Mouse (Mus musculus) kidney, embryonic 16.5 days (tissue): Measurements from ENCODE around the gene Endog. TPM values are rescaled to one million over a fixed set of nuclear protein-coding genes. Genes with fewer than 3 reads are reported as not detected.
A peak's percentile ranks its signal among the peaks of the same experiment; 100 is the strongest.
"Not testable (repeated sequence)": the region's sequence is repeated elsewhere in the genome, so short reads cannot be mapped to it uniquely, and the experiment has no call there.

ENCODE experiments used
- ATAC-seq: fragments of 200-750 bp; cut with Nextera tagmentation; 2 replicates; pipeline ENCODE4 v1.8.0; 2017; ENCODE audit warnings: moderate TSS enrichment; ENCODE audit not compliant: low FRiP score, low TSS enrichment
- H3K27ac ChIP-seq: fragments of 300-500 bp; sonication (generic); 2 replicates; pipeline ENCODE4 v1.5.1; 2014; ENCODE audit warnings: low read length
- H3K27me3 ChIP-seq: fragments of 300-500 bp; sonication (generic); 2 replicates; pipeline ENCODE4 v1.6.1; 2014; ENCODE audit warnings: low read length, control low read depth, mixed read lengths; ENCODE audit not compliant: insufficient read depth
- H3K36me3 ChIP-seq: fragments of 300-500 bp; sonication (generic); 2 replicates; pipeline ENCODE4 v1.6.1; 2014; ENCODE audit warnings: low read length, control low read depth, mixed read lengths; ENCODE audit not compliant: insufficient read depth
- H3K4me1 ChIP-seq: fragments of 300-500 bp; sonication (generic); 2 replicates; pipeline ENCODE4 v1.6.1; 2014; ENCODE audit warnings: low read length, control low read depth, mixed read lengths; ENCODE audit not compliant: insufficient read depth
- H3K4me2 ChIP-seq: fragments of 300-500 bp; sonication (generic); replicated peaks from 2 replicates; pipeline ENCODE4 v1.6.1; 2014; ENCODE audit warnings: low read depth, low read length
- H3K4me3 ChIP-seq: fragments of 300-500 bp; sonication (generic); 2 replicates; pipeline ENCODE4 v1.5.1; 2014; ENCODE audit warnings: mild to moderate bottlenecking, low read length
- H3K9ac ChIP-seq: fragments of 300-500 bp; sonication (generic); replicated peaks from 2 replicates; pipeline ENCODE4 v1.6.1; 2014; ENCODE audit warnings: low read length
- H3K9me3 ChIP-seq: fragments of 300-500 bp; sonication (generic); 2 replicates; pipeline ENCODE4 v1.6.1; 2016; ENCODE audit warnings: low read length, control low read depth
- WGBS: fragments of 180-500 bp; shearing (Covaris S2); extraction: QIAGEN DNeasy Blood & Tissue Kit; methylation state at CpG from one replicate; pipeline ENCODE4 v1.1.7; 2014; 5-methylcytosine and 5-hydroxymethylcytosine counted together
- polyA plus RNA-seq: library from polyadenylated mRNA; unstranded; fragments of >200 nt; fragmentation: Nextera tagmentation; extraction: Ambion mirVana; gene quantifications from 2 replicates; pipeline ENCODE4 v1.2.1, GENCODE M21; 2015

The Endog gene
- polyA plus RNA-seq, result 22.0 and 22.8 TPM in 2 replicates

DNA sequence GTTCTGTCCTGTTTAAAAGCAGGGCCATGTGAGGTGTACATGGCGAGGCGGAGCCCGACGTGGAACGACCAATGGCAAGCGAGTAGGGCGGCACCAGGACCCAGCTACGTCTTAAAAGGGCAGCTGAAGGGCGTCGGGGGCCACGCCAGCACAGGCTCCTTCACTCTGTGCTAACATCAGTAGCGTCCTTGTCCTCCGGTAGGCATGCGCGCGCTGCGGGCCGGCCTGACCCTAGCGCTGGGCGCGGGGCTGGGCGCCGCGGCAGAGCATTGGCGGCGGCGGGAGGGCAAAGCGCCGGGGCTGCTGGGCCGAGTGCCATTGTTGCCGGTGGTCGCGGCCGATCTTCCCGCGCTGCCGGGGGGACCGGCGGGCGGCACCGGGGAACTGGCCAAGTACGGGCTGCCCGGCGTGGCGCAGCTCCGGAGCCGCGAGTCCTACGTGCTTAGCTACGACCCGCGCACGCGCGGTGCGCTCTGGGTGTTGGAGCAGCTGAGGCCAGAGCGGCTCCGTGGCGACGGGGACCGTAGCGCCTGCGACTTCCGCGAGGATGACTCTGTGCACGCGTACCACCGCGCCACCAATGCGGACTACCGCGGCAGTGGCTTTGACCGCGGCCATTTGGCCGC lies at the start of gene Endog:
Gene Endog, plus strand, starts transcription at position 123 of the 626 bp plus-strand sequence.
- ATAC-seq, result peak; percentile 96
- H3K9me3 ChIP-seq, result peaks cover 12% of the 10 kb centered on the region
- peak within 1 kb of the TSS; percentile 65 for H3K4me3 ChIP-seq
- under 1% methylated on average over 70 of the region's 75 CpGs for WGBS
- peak within 1 kb of the TSS; percentile 98 for H3K4me2 ChIP-seq
- H3K27ac ChIP-seq, result peak within 1 kb of the TSS; percentile 82
- peaks cover 39% of the 10 kb centered on the region for H3K36me3 ChIP-seq
- peak within 1 kb of the TSS; percentile 84 for H3K9ac ChIP-seq
- no peaks in the 10 kb centered on the region for H3K27me3 ChIP-seq
- H3K4me1 ChIP-seq, result peaks cover 8% of the 10 kb centered on the region; the same call in 1 of the 2 replicates

DNA sequence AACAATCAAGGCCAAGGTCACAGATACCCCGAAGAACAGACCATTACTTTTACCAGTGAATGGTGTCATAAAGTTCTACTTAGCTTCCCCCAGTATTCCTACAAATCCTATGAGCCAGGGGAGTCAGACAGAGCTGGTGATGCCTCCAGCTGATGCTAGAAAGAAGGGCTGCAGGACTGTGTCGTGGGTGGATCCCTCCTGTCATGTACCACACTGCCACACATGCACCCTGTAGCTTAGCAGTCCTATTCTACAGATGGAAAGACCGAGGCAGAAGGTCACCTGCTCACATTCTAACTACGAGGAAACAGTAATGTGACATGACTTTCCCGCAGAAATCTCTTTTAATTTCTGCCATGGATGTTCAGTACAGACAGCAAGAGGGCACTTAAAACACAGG lies 48.5 kb upstream of the Endog start:
- Histone ChIP-seq H3K27me3 (no peaks in the 10 kb centered on the region), H3K4me2 (no peak overlapping the region), H3K27ac (no peak overlapping the region), H3K4me1 (peaks cover 12% of the 10 kb centered on the region), H3K9ac (no peak overlapping the region), H3K9me3 (no peaks in the 10 kb centered on the region), H3K4me3 (no peak overlapping the region), H3K36me3 (no peaks in the 10 kb centered on the region)
- WGBS, result 83% methylated on average over 5 of the region's 5 CpGs
- no peak for ATAC-seq

DNA sequence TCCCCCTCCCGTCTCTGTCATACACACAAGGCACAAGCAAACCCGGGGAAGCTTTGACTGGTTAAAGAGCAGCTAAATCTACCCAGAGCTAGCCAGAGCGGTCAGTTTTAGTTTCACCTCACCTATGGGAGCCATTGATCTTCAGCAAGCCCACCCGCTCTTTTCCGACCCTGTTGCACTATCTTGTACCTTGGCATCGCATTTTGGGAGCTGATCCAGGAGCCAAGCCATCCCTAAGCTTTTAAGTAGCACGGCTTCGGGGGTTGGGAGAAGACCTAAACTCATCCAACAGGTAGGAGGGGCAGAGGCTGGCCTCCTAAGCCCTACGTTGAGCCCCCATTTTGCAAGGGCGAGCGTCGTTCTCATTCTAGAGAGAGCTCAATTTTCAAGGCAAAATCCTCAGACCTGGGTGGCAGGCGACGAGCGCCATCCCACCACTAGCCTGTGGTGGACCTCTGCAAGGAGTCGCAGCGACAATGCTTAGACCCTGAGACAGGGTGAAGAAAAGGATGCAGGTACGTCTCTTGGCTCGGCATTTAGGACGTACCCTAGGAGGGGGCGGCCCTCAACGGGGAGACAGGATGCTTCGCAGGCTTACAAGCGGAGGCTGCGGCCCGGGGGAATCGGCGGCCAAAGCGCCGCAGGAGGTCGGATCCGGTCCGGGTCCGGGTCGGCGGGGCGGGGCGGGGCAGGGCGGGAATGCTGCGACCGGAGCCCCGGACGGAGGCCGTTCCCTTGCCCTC lies 47.4 kb upstream of the Endog start:
- peak; percentile 81 for ATAC-seq
- H3K4me3 ChIP-seq, result peak overlapping the region; percentile 78
- WGBS, result under 1% methylated on average over 44 of the region's 44 CpGs

DNA sequence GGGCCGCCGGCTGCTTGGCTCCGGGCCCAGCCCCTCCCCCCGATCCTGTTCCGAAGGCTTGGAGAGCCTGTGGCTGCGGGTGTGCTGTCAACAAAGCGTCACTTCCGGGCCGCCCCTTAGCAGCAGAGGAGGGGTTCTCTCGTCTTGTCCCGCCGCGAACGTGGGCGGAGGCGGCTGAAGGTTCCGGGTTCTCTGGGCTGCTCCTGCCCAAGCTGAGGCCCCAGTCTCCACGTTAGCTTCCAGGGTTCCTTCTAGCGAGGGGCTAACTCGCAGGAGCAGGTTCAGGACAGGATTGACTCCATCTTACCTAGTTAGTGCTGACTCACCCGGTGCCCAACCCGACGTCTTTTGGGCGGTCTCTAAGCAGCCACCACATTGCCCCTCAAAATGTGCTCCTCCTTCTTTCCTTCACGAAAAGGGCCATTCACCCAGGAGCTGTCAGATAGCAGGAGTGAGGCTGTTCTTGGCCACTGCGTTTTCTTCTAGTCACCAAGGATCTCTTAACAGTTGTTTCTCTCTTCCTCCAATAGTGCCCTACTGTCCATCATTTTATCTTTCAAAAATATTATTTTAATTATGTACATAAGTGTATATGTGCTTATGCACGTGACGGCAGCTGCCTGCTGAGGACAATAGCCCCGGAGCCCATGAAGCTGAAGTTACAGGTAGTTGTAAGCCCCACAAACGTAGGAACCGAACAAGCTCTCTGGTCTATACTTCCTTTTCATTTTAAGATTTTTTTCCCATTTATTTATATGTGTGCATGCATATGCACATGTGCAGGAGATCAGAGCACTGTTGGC lies 46.6 kb upstream of the Endog start, which contains the start of gene Zer1:
Gene Zer1, minus strand, starts transcription at position 114 of the 803 bp plus-strand sequence.
- WGBS, result 9% methylated on average over 31 of the region's 31 CpGs
- peak within 1 kb of the TSS; percentile 92 for H3K27ac ChIP-seq
- peak; percentile 98 for ATAC-seq
- peak within 1 kb of the TSS; percentile 78 for H3K4me3 ChIP-seq
- peaks cover 12% of the 10 kb centered on the region for H3K4me1 ChIP-seq
- peak within 1 kb of the TSS; percentile 88 for H3K9ac ChIP-seq
- no peaks in the 10 kb centered on the region for H3K27me3 ChIP-seq
- H3K36me3 ChIP-seq, result no peaks in the 10 kb centered on the region
- H3K4me2 ChIP-seq, result peak within 1 kb of the TSS; percentile 76
- no peaks in the 10 kb centered on the region for H3K9me3 ChIP-seq

More for the DNA sequence above, 47.4 kb upstream of the Endog start:
- Histone ChIP-seq H3K4me2 (peak overlapping the region; percentile 76), H3K4me1 (peaks cover 12% of the 10 kb centered on the region), H3K27me3 (no peaks in the 10 kb centered on the region), H3K9ac (peak overlapping the region; percentile 88), H3K9me3 (no peaks in the 10 kb centered on the region), H3K36me3 (no peaks in the 10 kb centered on the region), H3K27ac (peak overlapping the region; percentile 92)

DNA sequence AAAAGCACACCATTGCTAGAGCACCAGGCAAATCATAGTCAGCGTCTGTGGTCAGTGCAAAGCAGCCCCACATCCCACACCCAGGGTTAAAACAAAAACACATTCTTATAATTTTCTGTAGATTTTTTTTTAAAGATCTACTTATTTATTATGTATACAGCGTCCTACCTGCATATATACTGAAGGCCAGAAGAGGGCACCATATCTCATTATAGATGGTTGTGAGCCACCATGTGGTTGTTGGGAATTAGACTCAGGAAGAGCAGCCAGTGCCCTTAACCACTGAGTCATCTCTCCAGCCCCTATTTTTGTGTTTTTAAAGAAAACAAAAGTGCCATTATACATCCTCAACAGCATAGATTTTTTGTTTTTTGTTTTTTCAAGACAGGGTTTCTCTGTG lies 42.5 kb upstream of the Endog start:
- Histone ChIP-seq H3K27me3 (no peaks in the 10 kb centered on the region), H3K9me3 (no peaks in the 10 kb centered on the region)

DNA sequence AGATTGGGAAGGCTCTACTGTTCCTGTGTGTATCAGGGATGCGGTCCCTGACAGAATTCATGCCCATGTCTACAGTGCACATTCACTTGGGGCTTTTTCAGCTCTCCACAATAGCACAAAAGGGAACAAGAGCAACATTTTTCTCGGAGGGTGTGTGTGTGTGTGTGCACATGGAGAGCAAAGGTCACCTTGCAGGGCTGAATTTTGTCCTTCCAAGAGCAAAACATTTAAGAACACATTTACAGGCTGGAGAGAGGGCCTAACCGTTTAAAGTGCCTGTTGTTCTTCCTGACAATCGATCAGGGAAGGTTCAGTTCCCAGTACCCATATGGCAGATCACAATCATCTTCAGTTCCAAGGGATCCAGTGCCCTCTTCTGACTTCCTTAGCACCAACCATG lies 41.1 kb upstream of the Endog start:
- Histone ChIP-seq H3K36me3 (no peaks in the 10 kb centered on the region), H3K4me1 (peaks cover 18% of the 10 kb centered on the region), H3K4me3 (no peak overlapping the region), H3K4me2 (no peak overlapping the region), H3K27ac (no peak overlapping the region), H3K9me3 (no peaks in the 10 kb centered on the region), H3K9ac (no peak overlapping the region), H3K27me3 (no peaks in the 10 kb centered on the region)
- no peak for ATAC-seq
- WGBS, result 77% methylated on average over 4 of the region's 4 CpGs

More for the DNA sequence above, 42.5 kb upstream of the Endog start:
- no peaks in the 10 kb centered on the region for H3K36me3 ChIP-seq
- no peak overlapping the region for H3K4me2 ChIP-seq
- H3K9ac ChIP-seq, result no peak overlapping the region
- H3K27ac ChIP-seq, result no peak overlapping the region
- peaks cover 14% of the 10 kb centered on the region for H3K4me1 ChIP-seq
- ATAC-seq, result no peak
- 34% methylated on average over 2 of the region's 2 CpGs for WGBS
- no peak overlapping the region for H3K4me3 ChIP-seq

DNA sequence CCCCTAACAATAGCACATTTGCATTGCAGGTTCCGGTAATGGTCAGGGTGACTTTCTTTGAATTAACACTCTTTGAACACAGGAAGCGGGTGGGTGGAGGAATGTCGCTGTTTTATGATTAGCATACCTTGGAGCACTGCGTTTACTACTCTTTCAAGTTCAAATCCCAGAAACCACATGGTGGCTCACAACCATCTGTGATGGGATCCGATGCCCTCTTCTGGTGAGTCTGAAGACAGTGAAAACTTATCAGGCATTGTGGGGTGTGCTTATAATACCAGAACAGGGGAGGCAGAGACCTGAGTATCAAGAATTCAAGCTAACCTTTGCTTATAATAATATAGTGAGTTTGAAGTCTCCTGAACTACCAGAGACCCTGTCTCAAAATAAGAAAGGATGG lies 40.1 kb upstream of the Endog start:
- 56% methylated on average over 5 of the region's 5 CpGs for WGBS
- H3K4me2 ChIP-seq, H3K4me3 ChIP-seq, ATAC-seq, H3K27ac ChIP-seq, H3K27me3 ChIP-seq, H3K36me3 ChIP-seq, H3K9me3 ChIP-seq, H3K9ac ChIP-seq: not testable (repeated sequence)
- H3K4me1 ChIP-seq, result peaks cover 20% of the 10 kb centered on the region

DNA sequence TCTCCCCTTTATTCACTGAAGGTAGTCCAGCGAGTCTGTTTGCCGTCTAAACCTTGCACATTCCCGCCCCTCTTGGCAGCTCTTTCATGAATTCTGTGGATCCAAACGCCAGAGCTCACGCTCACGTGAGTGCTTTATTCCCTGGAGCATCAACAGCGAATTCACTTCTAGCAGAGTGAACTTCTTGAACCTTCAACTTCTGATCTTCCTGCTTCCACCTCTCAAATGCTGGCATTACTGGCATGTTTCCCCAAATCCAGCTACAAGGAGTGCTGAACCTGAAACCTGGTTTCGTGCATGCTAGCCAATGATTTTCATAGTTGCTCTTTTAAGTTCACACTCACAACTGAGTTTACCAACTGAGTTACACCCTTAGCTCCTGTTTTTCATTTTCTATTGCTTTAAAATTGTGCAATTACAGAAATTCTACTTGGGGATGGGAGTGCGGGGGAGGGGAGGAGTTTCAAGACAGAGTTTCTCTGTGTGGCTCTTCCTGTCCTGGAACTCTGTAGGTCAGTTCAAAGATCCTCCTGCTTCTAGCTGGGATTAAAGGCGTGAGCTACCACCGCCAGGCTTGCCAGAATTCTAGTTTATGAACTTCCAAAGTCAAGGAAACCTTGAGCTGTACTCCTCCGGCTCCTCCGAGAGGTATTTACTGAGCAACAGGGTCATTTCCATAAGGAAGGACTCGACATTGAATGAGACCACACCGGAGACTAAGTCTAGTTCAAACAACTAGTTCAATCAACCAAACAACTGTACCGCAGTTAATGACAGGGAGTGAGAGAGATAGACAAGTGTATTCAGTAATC lies 38.3 kb upstream of the Endog start:
- Histone ChIP-seq H3K4me3 (peak overlapping the region; percentile 96), H3K9ac (peak overlapping the region; percentile 87), H3K36me3 (peaks cover 11% of the 10 kb centered on the region), H3K9me3 (no peaks in the 10 kb centered on the region), H3K27ac (peak overlapping the region; percentile 94), H3K4me1 (peaks cover 20% of the 10 kb centered on the region), H3K27me3 (no peaks in the 10 kb centered on the region), H3K4me2 (peak overlapping the region; percentile 93)
- ATAC-seq, result peak; percentile 39
- 13% methylated on average over 16 of the region's 16 CpGs for WGBS
